8 mouse cellular contexts compared by ENCODE assay signal in the genomic region with DNA sequence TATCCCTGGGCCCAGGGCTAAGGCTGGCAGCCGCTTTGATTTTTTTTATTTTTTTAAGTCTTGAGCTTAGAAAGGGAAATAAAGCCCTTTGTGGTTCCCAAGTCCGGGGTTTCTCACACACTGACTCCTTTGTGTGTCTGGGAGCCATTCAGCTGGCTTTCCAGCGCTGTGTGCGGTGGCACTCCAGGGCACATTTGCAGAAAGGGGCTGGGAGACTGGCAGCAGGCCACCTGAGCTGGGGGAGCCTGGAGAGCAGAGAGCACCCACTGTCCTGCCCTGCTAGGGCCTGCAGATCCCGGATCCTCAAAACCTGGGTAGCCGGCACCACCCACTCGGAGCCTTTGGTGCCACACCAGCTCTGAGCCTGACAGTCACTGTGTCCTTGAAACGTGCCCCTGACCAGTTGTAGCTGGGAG. TPM values are rescaled to one million over a fixed set of nuclear protein-coding genes. Genes with fewer than 3 reads are reported as not detected.
DNase-seq lines count a peak whose midpoint lies in the region; ATAC-seq and TF ChIP-seq lines count a peak whose summit lies in the region.

No protein-coding gene starts in this region.

- peak; percentile 77 for ATAC-seq in forebrain, postnatal 0 days
- ATAC-seq in midbrain, embryonic 11.5 days (ENCODE audit: low FRiP score) = peak; percentile 39; the same call in 1 of the 2 replicates
- no peak for ATAC-seq in granulocyte monocyte progenitor cell, adult 5-6 weeks (replicated peaks; ENCODE audit: poor library complexity, severe bottlenecking)

- TF ChIP-seq CTCF in forebrain, postnatal 0 days (IDR thresholded peaks at IDR 0.05; ENCODE audit: low read depth) = no peak

- no peaks in the 10 kb centered on the region for H3K36me3 ChIP-seq in forebrain, postnatal 0 days (ENCODE audit: insufficient read depth)
- no peaks in the 10 kb centered on the region for H3K36me3 ChIP-seq in midbrain, embryonic 11.5 days (ENCODE audit: control insufficient read depth, insufficient read depth, low read length)

- peak overlapping the region; percentile 70 for H3K27ac ChIP-seq in forebrain, postnatal 0 days (ENCODE audit: low read depth, low read length)
- peak overlapping the region; percentile 71 for H3K27ac ChIP-seq in midbrain, embryonic 11.5 days (ENCODE audit: low read depth, low read length)

- H3K27me3 ChIP-seq in forebrain, postnatal 0 days (ENCODE audit: insufficient read depth, low read length) = no peaks in the 10 kb centered on the region
- no peaks in the 10 kb centered on the region for H3K27me3 ChIP-seq in midbrain, embryonic 11.5 days (ENCODE audit: control insufficient read depth, insufficient read depth, low read length)

- WGBS in forebrain, postnatal 0 days = 16% methylated on average over 8 of the region's 8 CpGs
- WGBS in midbrain, embryonic 11.5 days = 46% methylated on average over 8 of the region's 8 CpGs

- no peaks in the 10 kb centered on the region for H3K9me3 ChIP-seq in forebrain, postnatal 0 days (ENCODE audit: low read length)
- no peaks in the 10 kb centered on the region for H3K9me3 ChIP-seq in midbrain, embryonic 11.5 days (ENCODE audit: control insufficient read depth, low read length)

- H3K4me1 ChIP-seq in forebrain, postnatal 0 days (ENCODE audit: insufficient read depth) = peaks cover 30% of the 10 kb centered on the region
- peaks cover 37% of the 10 kb centered on the region for H3K4me1 ChIP-seq in midbrain, embryonic 11.5 days (ENCODE audit: control insufficient read depth, insufficient read depth, low read length)

- no peak overlapping the region for H3K4me3 ChIP-seq in forebrain, postnatal 0 days (ENCODE audit: low read depth, low read length)
- no peak overlapping the region for H3K4me3 ChIP-seq in midbrain, embryonic 11.5 days (ENCODE audit: low read depth, low read length)

- DNase-seq in embryo, embryonic 10.5 days (ENCODE audit: low spot score) = peak; percentile 50
- DNase-seq in embryo, embryonic 10 days (ENCODE audit: low spot score) = no peak
- DNase-seq in adrenal gland, adult 2 months = peak; percentile 68
- DNase-seq in forebrain, postnatal 0 days = peak; percentile 71
- peak; percentile 50 for DNase-seq in kidney, adult 9 months
- peak; percentile 90 for DNase-seq in midbrain, embryonic 11.5 days (ENCODE audit: low spot score, missing footprints)
- no peak for DNase-seq in urinary bladder, adult 18-20 months (ENCODE audit: low spot score in 2 of 2)

- H3K4me2 ChIP-seq in forebrain, postnatal 0 days (ENCODE audit: low read depth) = no peak overlapping the region
- peak overlapping the region; percentile 15; the same call in 1 of the 2 replicates for H3K4me2 ChIP-seq in midbrain, embryonic 11.5 days

- H3K9ac ChIP-seq in forebrain, postnatal 0 days = peak overlapping the region; percentile 22
- 0 out of 2 replicates have a peak overlapping the region, but pooled peaks have one; percentile 11 for H3K9ac ChIP-seq in midbrain, embryonic 11.5 days (ENCODE audit: low read length)

RNA-seq across cellular contexts. Expression of a gene that starts 28.8 kb away (rescaled TPM):
- 10 to 100 TPM; 13.8 to 19.5 TPM for total RNA-seq in adrenal gland, adult 2 months (2021)
- 10.5 and 11.3 TPM in 2 replicates for polyA plus RNA-seq in adrenal gland, adult 2 months (2012; rRNA removed)
- 54.5 and 57.0 TPM in 2 replicates for total RNA-seq in forebrain, postnatal 0 days (2014; rRNA removed)
- polyA plus RNA-seq in forebrain, postnatal 0 days (2015; fragmentation: Nextera tagmentation; extraction: Ambion mirVana) = 24.8 and 28.8 TPM in 2 replicates
- 7.8 and 8.9 TPM in 2 replicates for polyA plus RNA-seq in midbrain, embryonic 11.5 days (2014; fragmentation: Nextera tagmentation; extraction: Ambion mirVana)
- total RNA-seq in granulocyte monocyte progenitor cell, adult 5-6 weeks (2014; fragmentation: Nextera tagmentation) = 15.0 and 19.9 TPM in 2 replicates
- total RNA-seq in granulocyte monocyte progenitor cell, adult 5-6 weeks (2017) = 15.9 and 18.4 TPM in 2 replicates

RNA-seq across cellular contexts. Expression of a gene that starts 52.7 kb away (rescaled TPM):
- total RNA-seq in adrenal gland, adult 2 months (2021) = 1 to 10 TPM; 4.7 to 7.7 TPM
- 1.2 and 1.8 TPM in 2 replicates for polyA plus RNA-seq in adrenal gland, adult 2 months (2012; rRNA removed)
- 6.5 and 13.0 TPM in 2 replicates for total RNA-seq in forebrain, postnatal 0 days (2014; rRNA removed)
- polyA plus RNA-seq in forebrain, postnatal 0 days (2015; fragmentation: Nextera tagmentation; extraction: Ambion mirVana) = 0.62 and 0.97 TPM in 2 replicates
- 4.1 and 4.9 TPM in 2 replicates for polyA plus RNA-seq in midbrain, embryonic 11.5 days (2014; fragmentation: Nextera tagmentation; extraction: Ambion mirVana)
- 8.0 and 12.6 TPM in 2 replicates for total RNA-seq in granulocyte monocyte progenitor cell, adult 5-6 weeks (2014; fragmentation: Nextera tagmentation)
- total RNA-seq in granulocyte monocyte progenitor cell, adult 5-6 weeks (2017) = 6.9 and 8.7 TPM in 2 replicates

Comparison
In these comparisons a context has a peak if more than half of its experiments do, and no peak if none do; other contexts are left out.
1. DNase-seq: peak in embryo, embryonic 10.5 days (single experiment), adrenal gland, adult 2 months (single experiment), forebrain, postnatal 0 days (single experiment), kidney, adult 9 months (single experiment) and midbrain, embryonic 11.5 days (single experiment); none in embryo, embryonic 10 days (single experiment) and urinary bladder, adult 18-20 months (0 of 2).